Mouse (Mus musculus) hindbrain, postnatal 0 days (tissue): Measurements from ENCODE around the gene Ap2a2. TPM values are rescaled to one million over a fixed set of nuclear protein-coding genes. Genes with fewer than 3 reads are reported as not detected.
"Not testable (repeated sequence)": the region's sequence is repeated elsewhere in the genome, so short reads cannot be mapped to it uniquely, and the experiment has no call there.

ENCODE experiments used
- ATAC-seq: fragments of 200-750 bp; cut with Nextera tagmentation; 2 replicates; pipeline ENCODE4 v1.8.0; 2017; ENCODE audit warnings: mild to moderate bottlenecking, moderate TSS enrichment, moderate library complexity
- DNase-seq: peaks from one replicate; pipeline ENCODE4 v3.0.0-alpha.2; 2015; ENCODE audit warnings: low spot score
- H3K27ac ChIP-seq: fragments of 300-500 bp; sonication (generic); 2 replicates; pipeline ENCODE4 v1.5.1; 2014; ENCODE audit warnings: mild to moderate bottlenecking
- H3K27me3 ChIP-seq: fragments of 300-500 bp; sonication (generic); 2 replicates; pipeline ENCODE4 v1.6.1; 2014; ENCODE audit warnings: low read length, mixed read lengths; ENCODE audit not compliant: insufficient read depth
- H3K36me3 ChIP-seq: fragments of 300-500 bp; sonication (generic); 2 replicates; pipeline ENCODE4 v1.6.1; 2014; ENCODE audit warnings: low read length, mixed read lengths; ENCODE audit not compliant: insufficient read depth
- H3K4me1 ChIP-seq: fragments of 300-500 bp; sonication (generic); 2 replicates; pipeline ENCODE4 v1.6.1; 2014; ENCODE audit warnings: antibody characterized with exemption, low read length, mixed read lengths; ENCODE audit not compliant: insufficient read depth
- H3K4me2 ChIP-seq: fragments of 300-500 bp; sonication (generic); 2 replicates; pipeline ENCODE4 v1.6.1; 2014; ENCODE audit warnings: low read depth, mild to moderate bottlenecking, low read length, moderate library complexity, mixed read lengths
- H3K4me3 ChIP-seq: fragments of 300-500 bp; sonication (generic); 2 replicates; pipeline ENCODE4 v1.5.1; 2014; ENCODE audit warnings: low read length
- H3K9ac ChIP-seq: fragments of 300-500 bp; sonication (generic); replicated peaks from 2 replicates; pipeline ENCODE4 v1.6.1; 2014; ENCODE audit warnings: mild to moderate bottlenecking, low read length, moderate library complexity, mixed read lengths
- H3K9me3 ChIP-seq: fragments of 300-500 bp; sonication (generic); 2 replicates; pipeline ENCODE4 v1.6.1; 2016; ENCODE audit warnings: low read length, mixed read lengths
- CTCF ChIP-seq: IDR thresholded peaks from 2 replicates; pipeline ENCODE4 v1.5.1; 2016; ENCODE audit warnings: antibody characterized with exemption, control low read depth, low read depth
- WGBS: fragments of 180-500 bp; shearing (Covaris S2); extraction: QIAGEN DNeasy Blood & Tissue Kit; methylation state at CpG from one replicate; pipeline ENCODE4 v1.1.7; 2014; 5-methylcytosine and 5-hydroxymethylcytosine counted together
- polyA plus RNA-seq: library from polyadenylated mRNA; unstranded; fragments of >200 nt; fragmentation: Nextera tagmentation; extraction: Ambion mirVana; gene quantifications from 2 replicates; pipeline ENCODE4 v1.2.1, GENCODE M21; 2015
- total RNA-seq: library from RNA; depleted of rRNA; stranded (reverse); fragments of >200 nt; gene quantifications from 2 replicates; pipeline ENCODE4 v1.2.3, GENCODE M21; 2014

The Ap2a2 gene
- total and polyA plus RNA-seq, 2 experiments from 2014 or later = 115 to 209 TPM

GRCm38 (mm10) chr7:141581323-141581722 lies 19.4 kb downstream of the Ap2a2 start:
- 67% methylated on average over 7 of the region's 7 CpGs for WGBS
- Histone ChIP-seq H3K4me3 (no peak overlapping the region), H3K36me3 (no peaks in the 10 kb centered on the region), H3K9me3 (no peaks in the 10 kb centered on the region), H3K9ac (no peak overlapping the region), H3K4me1 (no peaks in the 10 kb centered on the region), H3K27me3 (no peaks in the 10 kb centered on the region), H3K4me2 (no peak overlapping the region), H3K27ac (no peak overlapping the region)
- DNase-seq (no peak), ATAC-seq (no peak)
- TF ChIP-seq CTCF = no peak

- WGBS = 89% methylated on average over 4 of the region's 5 CpGs
- no peak overlapping the region for H3K9ac ChIP-seq
- H3K4me1 ChIP-seq = no peaks in the 10 kb centered on the region
- ATAC-seq (no peak), DNase-seq (no peak)
- peaks cover 5% of the 10 kb centered on the region; the same call in 1 of the 2 replicates for H3K36me3 ChIP-seq
- H3K27ac ChIP-seq = no peak overlapping the region
- no peak overlapping the region for H3K4me3 ChIP-seq
- TF ChIP-seq CTCF = 0 out of 2 replicates have a peak, but pooled peaks have one; percentile 2
- no peak overlapping the region for H3K4me2 ChIP-seq
- no peaks in the 10 kb centered on the region for H3K9me3 ChIP-seq
- H3K27me3 ChIP-seq = no peaks in the 10 kb centered on the region
Observed at GRCm38 (mm10) chr7:141584048-141584841, 22.3 kb downstream of the Ap2a2 start.

- Histone ChIP-seq H3K27ac (no peak overlapping the region), H3K4me1 (no peaks in the 10 kb centered on the region), H3K36me3 (peaks cover 5% of the 10 kb centered on the region; the same call in 1 of the 2 replicates), H3K9me3 (no peaks in the 10 kb centered on the region), H3K9ac (no peak overlapping the region), H3K4me2 (no peak overlapping the region), H3K4me3 (no peak overlapping the region), H3K27me3 (no peaks in the 10 kb centered on the region)
- no peak for TF ChIP-seq CTCF
- no peak for ATAC-seq
- no peak for DNase-seq
- WGBS = 83% methylated on average over 4 of the region's 4 CpGs
Observed at GRCm38 (mm10) chr7:141585288-141585687, 23.3 kb downstream of the Ap2a2 start.

GRCm38 (mm10) chr7:141585881-141586280 lies 23.9 kb downstream of the Ap2a2 start:
- TF ChIP-seq CTCF = no peak
- DNase-seq = no peak
- Histone ChIP-seq H3K4me2 (no peak overlapping the region), H3K27ac (no peak overlapping the region), H3K9ac (no peak overlapping the region), H3K4me1 (no peaks in the 10 kb centered on the region), H3K27me3 (no peaks in the 10 kb centered on the region), H3K36me3 (peaks cover 9% of the 10 kb centered on the region; the same call in 1 of the 2 replicates), H3K9me3 (no peaks in the 10 kb centered on the region), H3K4me3 (no peak overlapping the region)
- no peak for ATAC-seq
- WGBS = 88% methylated on average over 1 of the region's 1 CpGs

- Histone ChIP-seq H3K4me2 (no peak overlapping the region), H3K9me3 (no peaks in the 10 kb centered on the region), H3K9ac (no peak overlapping the region), H3K27ac (no peak overlapping the region), H3K4me1 (no peaks in the 10 kb centered on the region), H3K4me3 (no peak overlapping the region), H3K27me3 (no peaks in the 10 kb centered on the region), H3K36me3 (peaks cover 16% of the 10 kb centered on the region; the same call in 1 of the 2 replicates)
- ATAC-seq (no peak), DNase-seq (no peak)
- TF ChIP-seq CTCF = no peak
- WGBS = 90% methylated on average over 6 of the region's 6 CpGs
Observed at GRCm38 (mm10) chr7:141588890-141589289, 26.9 kb downstream of the Ap2a2 start.

GRCm38 (mm10) chr7:141590249-141590648 lies 28.3 kb downstream of the Ap2a2 start:
- not testable (repeated sequence) for H3K4me2 ChIP-seq, H3K4me1 ChIP-seq, H3K4me3 ChIP-seq, ATAC-seq, H3K27ac ChIP-seq, H3K27me3 ChIP-seq, H3K9me3 ChIP-seq, DNase-seq, H3K9ac ChIP-seq
- H3K36me3 ChIP-seq = peaks cover 16% of the 10 kb centered on the region; the same call in 1 of the 2 replicates
- 97% methylated on average over 6 of the region's 7 CpGs for WGBS

GRCm38 (mm10) chr7:141590959-141591358 lies 29.0 kb downstream of the Ap2a2 start:
- DNase-seq (no peak), ATAC-seq (no peak)
- Histone ChIP-seq H3K27ac (no peak overlapping the region), H3K36me3 (peaks cover 16% of the 10 kb centered on the region; the same call in 1 of the 2 replicates), H3K4me1 (no peaks in the 10 kb centered on the region), H3K9me3 (no peaks in the 10 kb centered on the region), H3K9ac (no peak overlapping the region), H3K4me2 (no peak overlapping the region), H3K4me3 (no peak overlapping the region), H3K27me3 (no peaks in the 10 kb centered on the region)
- WGBS = 95% methylated on average over 8 of the region's 8 CpGs
- TF ChIP-seq CTCF = no peak
